Mouse (Mus musculus): ENCODE data around the gene Radil.

GRCm38 (mm10) chr5:142441332-142442044 is 109.4 kb downstream of the Radil start:
- TF ChIP-seq GATA1 (IDR thresholded peaks at IDR 0.05; ENCODE audit: borderline replicate concordance, low read length) (no peak), FLI1 (IDR thresholded peaks at IDR 0.05; ENCODE audit: low read length) (no peak)
